ENCODE assay signal across 22 mouse cellular contexts in the genomic region with DNA sequence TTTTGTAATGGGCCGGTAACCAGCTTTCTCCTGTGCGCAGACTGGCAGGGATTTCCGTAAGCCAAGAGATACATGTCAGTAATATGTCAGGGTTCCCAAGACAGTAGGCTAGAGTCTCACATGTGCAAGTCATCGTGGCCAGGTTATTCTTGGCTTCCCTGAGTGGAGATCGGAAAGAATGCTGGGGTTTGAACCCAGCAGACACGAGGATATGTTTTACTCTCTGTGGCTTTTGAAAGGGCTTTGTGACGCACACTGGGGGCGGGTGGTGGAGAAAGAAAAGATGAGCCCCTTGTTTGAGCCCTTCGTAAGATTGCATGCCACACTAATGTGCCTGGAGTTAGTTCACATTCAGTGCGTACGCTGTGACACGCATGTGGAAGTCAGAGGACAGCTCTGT. TPM values are rescaled to one million over a fixed set of nuclear protein-coding genes. Genes with fewer than 3 reads are reported as not detected.
DNase-seq lines count a peak whose midpoint lies in the region; ATAC-seq and TF ChIP-seq lines count a peak whose summit lies in the region.
"Had no signal": no experiment of that assay in that cellular context is flagged by ENCODE, and none has a peak within 500 bp of the region (broad histone marks: within the 10 kb centered on the region; RNA-seq: fewer than 3 reads in every experiment).

No protein-coding gene starts in this region.

- ATAC-seq in forebrain, postnatal 0 days = no peak
- ATAC-seq: forebrain, embryonic 16.5 days; hindbrain, embryonic 16.5 days; inflammation-experienced regulatory T-cells, adult 6 months had no signal

- no peaks in the 10 kb centered on the region for H3K27me3 ChIP-seq in forebrain, postnatal 0 days (ENCODE audit: insufficient read depth, low read length)
- H3K27me3 ChIP-seq: forebrain, embryonic 12.5 days; hindbrain, embryonic 12.5 days had no signal

- peak overlapping the region; percentile 53; the same call in 1 of the 2 replicates for H3K27ac ChIP-seq in left cerebral cortex, adult 2 months
- H3K27ac ChIP-seq in embryonic fibroblast, embryonic 13.5 days (ENCODE audit: insufficient read depth, low read length) = peak overlapping the region; percentile 58
- no peak overlapping the region for H3K27ac ChIP-seq in forebrain, postnatal 0 days (ENCODE audit: low read depth, low read length)
- H3K27ac ChIP-seq: forebrain, embryonic 12.5 days; heart, embryonic 10.5 days; hindbrain, embryonic 12.5 days had no signal

- H3K4me2 ChIP-seq in forebrain, postnatal 0 days (ENCODE audit: low read depth) = no peak overlapping the region
- H3K4me2 ChIP-seq: forebrain, embryonic 12.5 days; hindbrain, embryonic 12.5 days had no signal

- no peak overlapping the region for H3K9ac ChIP-seq in forebrain, postnatal 0 days
- H3K9ac ChIP-seq: forebrain, embryonic 12.5 days; hindbrain, embryonic 12.5 days had no signal

- no peak for TF ChIP-seq POLR2A in embryonic fibroblast, embryonic 13.5 days (IDR thresholded peaks at IDR 0.05; ENCODE audit: low read depth, low read length)

- peaks cover 9% of the 10 kb centered on the region for H3K4me1 ChIP-seq in embryonic fibroblast, embryonic 13.5 days (ENCODE audit: control insufficient read depth, insufficient read depth, low read length)
- no peaks in the 10 kb centered on the region for H3K4me1 ChIP-seq in forebrain, postnatal 0 days (ENCODE audit: insufficient read depth)

- no peak for DNase-seq in left cerebral cortex, adult 2 months (ENCODE audit: extremely low spot score in 1 of 2, low spot score in 2 of 2)
- DNase-seq in left cerebral cortex, adult 18-20 months (ENCODE audit: low spot score in 2 of 2) = no peak
- peak; percentile 11 for DNase-seq in 416B (ENCODE audit: low read depth)
- peak; percentile 86 for DNase-seq in NIH3T3 (ENCODE audit: low read depth)
- no peak for DNase-seq in forebrain, postnatal 0 days
- DNase-seq in urinary bladder, postnatal 14 days (ENCODE audit: low spot score) = no peak
- DNase-seq in retina, embryonic 14.5 days (ENCODE audit: low spot score) = no peak
- DNase-seq: adrenal gland, adult 8-10 months; adrenal gland, postnatal 36 days; cerebellum, adult 2 months; cerebellum, postnatal 10 days; gastrocnemius, postnatal 10 days; heart, adult 18-20 months; heart, postnatal 10 days; heart, postnatal 4 days had no signal

- WGBS in forebrain, postnatal 0 days = 94% methylated on average over 12 of the region's 12 CpGs

- TF ChIP-seq CTCF in left cerebral cortex, adult 2 months (IDR thresholded peaks at IDR 0.05) = no peak
- TF ChIP-seq CTCF in embryonic fibroblast, embryonic 13.5 days (IDR thresholded peaks at IDR 0.05; ENCODE audit: borderline replicate concordance, insufficient read depth, low read length) = no peak
- TF ChIP-seq CTCF in forebrain, postnatal 0 days (IDR thresholded peaks at IDR 0.05; ENCODE audit: low read depth) = no peak

- intact Hi-C loops in left cerebral cortex, adult 2 months (cut with DNase I) = no loop called here

- H3K9me3 ChIP-seq in forebrain, postnatal 0 days (ENCODE audit: low read length) = no peaks in the 10 kb centered on the region
- H3K9me3 ChIP-seq: forebrain, embryonic 12.5 days; heart, embryonic 10.5 days; hindbrain, embryonic 12.5 days had no signal

- H3K36me3 ChIP-seq in forebrain, postnatal 0 days (ENCODE audit: insufficient read depth) = peaks cover 5% of the 10 kb centered on the region; the same call in 1 of the 2 replicates

- H3K4me3 ChIP-seq in left cerebral cortex, adult 2 months = no peak overlapping the region
- H3K4me3 ChIP-seq in embryonic fibroblast, embryonic 13.5 days (ENCODE audit: insufficient read depth, low read length) = no peak overlapping the region
- H3K4me3 ChIP-seq in forebrain, postnatal 0 days (ENCODE audit: low read depth, low read length) = no peak overlapping the region
- H3K4me3 ChIP-seq: forebrain, embryonic 12.5 days; heart, embryonic 10.5 days; hindbrain, embryonic 12.5 days had no signal

RNA-seq across cellular contexts. Expression of a gene that starts 28.5 kb away (rescaled TPM):
- 10 to 100 TPM; 13.2 to 13.8 TPM for total RNA-seq in left cerebral cortex, adult 2 months (2021)
- total RNA-seq in left cerebral cortex, adult 18-20 months (2021) = 10 to 100 TPM; 14.3 to 14.7 TPM
- 3.6 and 4.4 TPM in 2 replicates for polyA plus RNA-seq in embryonic fibroblast, embryonic 13.5 days (2011; ENCODE audit: insufficient read length, low read depth, missing spikeins)
- total RNA-seq in forebrain, postnatal 0 days (2014; rRNA removed) = 16.7 and 22.4 TPM in 2 replicates
- polyA plus RNA-seq in forebrain, postnatal 0 days (2015; fragmentation: Nextera tagmentation; extraction: Ambion mirVana) = 7.4 and 10.7 TPM in 2 replicates

RNA-seq across cellular contexts. Expression of a gene that starts 43.0 kb away (rescaled TPM):
- total RNA-seq in left cerebral cortex, adult 2 months (2021) = 10 to 100 TPM; 34.0 to 34.1 TPM
- 10 to 100 TPM; 34.3 to 34.6 TPM for total RNA-seq in left cerebral cortex, adult 18-20 months (2021)
- 34.0 and 44.9 TPM in 2 replicates for polyA plus RNA-seq in embryonic fibroblast, embryonic 13.5 days (2011; ENCODE audit: insufficient read length, low read depth, missing spikeins)
- total RNA-seq in forebrain, postnatal 0 days (2014; rRNA removed) = 50.7 and 55.3 TPM in 2 replicates
- 50.3 and 55.4 TPM in 2 replicates for polyA plus RNA-seq in forebrain, postnatal 0 days (2015; fragmentation: Nextera tagmentation; extraction: Ambion mirVana)

RNA-seq across cellular contexts. Expression of a gene that starts 55.5 kb away (rescaled TPM):
- total RNA-seq in left cerebral cortex, adult 2 months (2021) = 10 to 100 TPM; 59.2 to 66.9 TPM
- total RNA-seq in left cerebral cortex, adult 18-20 months (2021) = 10 to 100 TPM; 64.5 to 71.3 TPM
- polyA plus RNA-seq in embryonic fibroblast, embryonic 13.5 days (2011; ENCODE audit: insufficient read length, low read depth, missing spikeins) = 21.8 and 27.7 TPM in 2 replicates
- 23.0 and 26.8 TPM in 2 replicates for total RNA-seq in forebrain, postnatal 0 days (2014; rRNA removed)
- 23.8 and 32.5 TPM in 2 replicates for polyA plus RNA-seq in forebrain, postnatal 0 days (2015; fragmentation: Nextera tagmentation; extraction: Ambion mirVana)

Comparison
In these comparisons a context has a peak if more than half of its experiments do, and no peak if none do; other contexts are left out.
1. DNase-seq: peak in 416B (single experiment) and NIH3T3 (single experiment); none in left cerebral cortex, adult 2 months (0 of 2), left cerebral cortex, adult 18-20 months (0 of 2), forebrain, postnatal 0 days (single experiment), urinary bladder, postnatal 14 days (single experiment) and retina, embryonic 14.5 days (single experiment).